Mouse (Mus musculus): Measurements from ENCODE around the gene Gm11757. TPM values are rescaled to one million over a fixed set of nuclear protein-coding genes. Genes with fewer than 3 reads are reported as not detected.
"Not testable (repeated sequence)": the region's sequence is repeated elsewhere in the genome, so short reads cannot be mapped to it uniquely, and the experiment has no call there.

The Gm11757 gene
- total RNA-seq (2022): not detected

- DNase-seq (ENCODE audit: low spot score in 2 of 2): not testable (repeated sequence)
These were observed at the start of gene Gm11757 for GRCm38 (mm10) chr4:73891012-73891411. TSS of gene Gm11757 (minus strand) at chr4:73891112.

- DNase-seq (ENCODE audit: low spot score in 2 of 2): not testable (repeated sequence)
These were observed 29.7 kb upstream of the Gm11757 start, which contains the start of gene Gm11756 for GRCm38 (mm10) chr4:73920660-73921059. TSS of gene Gm11756 (minus strand) at chr4:73920760.

- DNase-seq (ENCODE audit: low spot score in 2 of 2): not testable (repeated sequence)
These were observed 14.9 kb upstream of the Gm11757 start, which contains the start of gene Gm13871 for GRCm38 (mm10) chr4:73905853-73906252. TSS of gene Gm13871 (minus strand) at chr4:73905953.

GRCm38 (mm10) chr4:73876166-73876565 is 14.7 kb downstream of the Gm11757 start, which contains the start of gene Gm11758:
TSS of gene Gm11758 (minus strand) at chr4:73876266.
- not testable (repeated sequence) for DNase-seq (ENCODE audit: low spot score in 2 of 2)

Other genes starting within 250 kb of the Gm11757 start
- not detected for gene Gm11239, start 222.8 kb downstream of the Gm11757 start, total RNA-seq (2022)
- not detected for gene Gm428, start 207.6 kb downstream of the Gm11757 start, total RNA-seq (2022)
- under 1 TPM in 1 of 4 experiments, not detected in 3; 0.07 TPM for gene Rasef, start 100.1 kb downstream of the Gm11757 start, total RNA-seq (2022)
- not detected for gene Gm11758, start 14.8 kb downstream of the Gm11757 start, total RNA-seq (2022)
- gene Gm13871, start 14.8 kb upstream of the Gm11757 start, total RNA-seq (2022): not detected
- not detected for gene Gm11756, start 29.6 kb upstream of the Gm11757 start, total RNA-seq (2022)
- gene 2310002L09Rik, start 59.7 kb upstream of the Gm11757 start, total RNA-seq (2022): not detected
- gene Frmd3, start 122.3 kb upstream of the Gm11757 start, total RNA-seq (2022): 1 to 10 TPM; 3.4 to 4.3 (median 3.7) TPM

All from layer of hippocampus, adult 8-10 months (tissue).